Mouse (Mus musculus): ENCODE results near the gene Kcns1. TPM values are rescaled to one million over a fixed set of nuclear protein-coding genes. Genes with fewer than 3 reads are reported as not detected.

Gene Kcns1
- polyA plus RNA-seq, 1 experiment from 2014 or later = 0.85 TPM

GRCm38 (mm10) chr2:164167752-164168570 lies 3.0 kb downstream of the Kcns1 start:
- no peak for DNase-seq (ENCODE audit: low spot score)
- peak; percentile 26; the same call in 1 of the 2 replicates for ATAC-seq (ENCODE audit: low read depth)

DNA sequence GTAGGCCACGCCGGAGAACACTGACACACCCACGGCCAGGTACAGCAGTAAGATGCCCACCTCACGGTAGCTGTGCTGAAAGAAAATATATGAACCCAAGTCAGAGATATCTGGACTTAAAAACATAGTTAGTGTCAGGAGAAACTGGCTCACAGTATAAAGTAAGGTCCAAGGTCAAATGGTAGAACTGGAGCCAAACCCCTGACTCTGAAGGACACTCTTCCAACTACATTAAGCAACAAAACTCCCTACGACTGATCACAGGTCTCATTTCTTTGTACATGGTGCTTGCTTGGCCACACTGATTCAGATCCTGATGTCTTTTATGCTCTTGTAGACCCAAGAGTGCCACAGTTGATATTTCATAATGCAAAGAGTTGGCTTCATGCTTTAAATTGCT lies 6.0 kb downstream of the Kcns1 start:
- DNase-seq (ENCODE audit: low spot score) = no peak
- H3K4me3 ChIP-seq (ENCODE audit: low read depth, low read length) = no peak overlapping the region
- no peaks in the 10 kb centered on the region for H3K9me3 ChIP-seq (ENCODE audit: control insufficient read depth, low read length)
- no peak for ATAC-seq (ENCODE audit: low read depth)
- H3K4me2 ChIP-seq (ENCODE audit: low read depth, low read length) = no peak overlapping the region
- peaks cover 11% of the 10 kb centered on the region for H3K4me1 ChIP-seq (ENCODE audit: control insufficient read depth, insufficient read depth, low read length)
- WGBS = 91% methylated on average over 5 of the region's 5 CpGs
- no peaks in the 10 kb centered on the region for H3K36me3 ChIP-seq (ENCODE audit: control insufficient read depth, insufficient read depth, low read length)
- H3K27me3 ChIP-seq (replicated peaks; ENCODE audit: control insufficient read depth, insufficient read depth, low read length) = peaks cover 41% of the 10 kb centered on the region
- H3K9ac ChIP-seq (ENCODE audit: low read depth, low read length) = no peak overlapping the region
- H3K27ac ChIP-seq (replicated peaks; ENCODE audit: low read depth, low read length) = no peak overlapping the region

More at GRCm38 (mm10) chr2:164167752-164168570, 3.0 kb downstream of the Kcns1 start:
- H3K9ac ChIP-seq (ENCODE audit: low read depth, low read length) = peak overlapping the region; percentile 48
- H3K27ac ChIP-seq (replicated peaks; ENCODE audit: low read depth, low read length) = no peak overlapping the region
- H3K9me3 ChIP-seq (ENCODE audit: control insufficient read depth, low read length) = no peaks in the 10 kb centered on the region
- H3K4me1 ChIP-seq (ENCODE audit: control insufficient read depth, insufficient read depth, low read length) = peaks cover 24% of the 10 kb centered on the region
- no peaks in the 10 kb centered on the region for H3K36me3 ChIP-seq (ENCODE audit: control insufficient read depth, insufficient read depth, low read length)
- H3K27me3 ChIP-seq (replicated peaks; ENCODE audit: control insufficient read depth, insufficient read depth, low read length) = peaks cover 66% of the 10 kb centered on the region
- H3K4me2 ChIP-seq (ENCODE audit: low read depth, low read length) = peak overlapping the region; percentile 60
- 16% methylated on average over 54 of the region's 90 CpGs for WGBS
- H3K4me3 ChIP-seq (ENCODE audit: low read depth, low read length) = peak overlapping the region; percentile 38

DNA sequence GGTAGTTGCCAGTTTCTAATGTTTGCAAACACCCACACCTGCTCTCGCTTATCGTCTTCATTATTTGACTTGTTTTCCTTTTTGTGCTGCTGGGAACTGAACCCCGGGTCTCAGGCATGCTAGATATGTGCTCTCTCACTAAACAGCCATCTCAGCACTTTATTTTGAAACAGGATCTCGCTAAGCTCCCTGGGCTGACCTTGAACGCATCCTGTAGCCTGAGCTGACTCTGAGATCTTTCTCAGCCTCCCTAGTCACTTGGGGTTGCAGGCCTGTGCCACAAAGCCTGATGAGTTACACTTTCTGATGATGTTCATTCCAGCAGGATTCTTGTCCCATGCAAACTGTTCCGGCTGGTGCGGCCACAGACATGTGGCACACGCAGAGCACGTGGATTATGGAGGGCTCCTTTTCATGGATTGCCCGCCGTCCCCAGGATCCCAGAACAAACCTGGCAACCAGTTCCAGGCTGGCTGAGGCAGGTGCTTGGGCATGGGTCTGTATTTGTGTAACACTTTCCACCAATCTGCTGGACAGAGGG lies 9.3 kb downstream of the Kcns1 start:
- Histone ChIP-seq H3K9me3 (ENCODE audit: control insufficient read depth, low read length) (no peaks in the 10 kb centered on the region), H3K4me1 (ENCODE audit: control insufficient read depth, insufficient read depth, low read length) (no peaks in the 10 kb centered on the region), H3K27me3 (replicated peaks; ENCODE audit: control insufficient read depth, insufficient read depth, low read length) (peaks cover 7% of the 10 kb centered on the region), H3K27ac (replicated peaks; ENCODE audit: low read depth, low read length) (no peak overlapping the region), H3K36me3 (ENCODE audit: control insufficient read depth, insufficient read depth, low read length) (no peaks in the 10 kb centered on the region; the same call in 1 of the 2 replicates), H3K4me3 (ENCODE audit: low read depth, low read length) (no peak overlapping the region), H3K4me2 (ENCODE audit: low read depth, low read length) (no peak overlapping the region), H3K9ac (ENCODE audit: low read depth, low read length) (no peak overlapping the region)
- WGBS = 76% methylated on average over 11 of the region's 11 CpGs
- ATAC-seq (ENCODE audit: low read depth) = no peak
- DNase-seq (ENCODE audit: low spot score) = no peak

DNA sequence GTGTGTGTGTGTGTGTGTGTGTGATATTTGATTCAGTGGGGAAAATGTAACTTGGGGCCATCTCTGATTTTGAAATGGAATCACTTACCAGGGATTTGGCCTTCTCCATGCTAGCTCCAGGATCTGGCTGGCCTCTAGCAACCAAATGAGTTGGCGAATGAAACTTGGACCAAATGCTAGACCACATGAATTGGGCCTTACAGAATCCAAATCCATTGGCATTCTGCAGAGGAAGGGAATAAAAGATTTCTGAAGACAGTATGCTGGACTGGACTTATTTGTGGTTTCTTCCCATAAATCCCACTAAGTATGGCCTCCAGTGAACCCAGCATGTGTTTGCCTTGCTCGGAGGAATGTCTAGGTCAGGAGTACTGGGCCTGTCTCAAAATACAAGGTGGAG lies 12.1 kb downstream of the Kcns1 start:
- DNase-seq (ENCODE audit: low spot score) = peak; percentile 68
- Histone ChIP-seq H3K9ac (ENCODE audit: low read depth, low read length) (no peak overlapping the region), H3K36me3 (ENCODE audit: control insufficient read depth, insufficient read depth, low read length) (peaks cover 3% of the 10 kb centered on the region), H3K4me1 (ENCODE audit: control insufficient read depth, insufficient read depth, low read length) (no peaks in the 10 kb centered on the region), H3K4me3 (ENCODE audit: low read depth, low read length) (no peak overlapping the region), H3K27me3 (replicated peaks; ENCODE audit: control insufficient read depth, insufficient read depth, low read length) (no peaks in the 10 kb centered on the region), H3K9me3 (ENCODE audit: control insufficient read depth, low read length) (no peaks in the 10 kb centered on the region), H3K4me2 (ENCODE audit: low read depth, low read length) (no peak overlapping the region), H3K27ac (replicated peaks; ENCODE audit: low read depth, low read length) (no peak overlapping the region)
- 57% methylated on average over 2 of the region's 2 CpGs for WGBS
- no peak for ATAC-seq (ENCODE audit: low read depth)

DNA sequence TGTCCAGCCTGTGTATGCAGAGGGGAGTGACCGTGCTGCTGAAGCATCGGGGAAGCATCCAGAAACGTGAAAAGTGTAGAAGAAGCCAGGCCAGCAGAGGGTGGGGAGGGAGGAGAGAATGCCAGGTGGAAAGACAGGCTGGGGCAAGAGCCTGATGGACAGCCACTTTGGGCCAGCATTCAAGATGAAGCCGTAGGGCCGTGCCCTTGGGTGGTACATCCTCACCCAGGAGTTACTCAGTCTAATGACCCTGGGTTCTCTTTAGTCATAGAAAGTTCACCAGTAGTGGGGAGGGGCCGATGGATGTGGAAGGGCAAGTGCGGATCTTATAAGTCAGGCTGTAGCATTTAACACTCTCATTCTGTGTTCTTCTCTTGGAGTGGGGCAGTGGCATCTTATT lies 14.8 kb downstream of the Kcns1 start:
- H3K36me3 ChIP-seq (ENCODE audit: control insufficient read depth, insufficient read depth, low read length) = peaks cover 27% of the 10 kb centered on the region
- 86% methylated on average over 7 of the region's 7 CpGs for WGBS
- H3K9ac ChIP-seq (ENCODE audit: low read depth, low read length) = no peak overlapping the region
- H3K9me3 ChIP-seq (ENCODE audit: control insufficient read depth, low read length) = no peaks in the 10 kb centered on the region
- H3K4me3 ChIP-seq (ENCODE audit: low read depth, low read length) = no peak overlapping the region
- H3K27me3 ChIP-seq (replicated peaks; ENCODE audit: control insufficient read depth, insufficient read depth, low read length) = no peaks in the 10 kb centered on the region
- H3K27ac ChIP-seq (replicated peaks; ENCODE audit: low read depth, low read length) = no peak overlapping the region
- no peak for ATAC-seq (ENCODE audit: low read depth)
- H3K4me2 ChIP-seq (ENCODE audit: low read depth, low read length) = no peak overlapping the region
- H3K4me1 ChIP-seq (ENCODE audit: control insufficient read depth, insufficient read depth, low read length) = no peaks in the 10 kb centered on the region
- no peak for DNase-seq (ENCODE audit: low spot score)

- DNase-seq (ENCODE audit: low spot score) = no peak
- WGBS = 91% methylated on average over 10 of the region's 10 CpGs
Observed at GRCm38 (mm10) chr2:164154007-164154406, 16.9 kb downstream of the Kcns1 start.

GRCm38 (mm10) chr2:164152341-164152740 lies 18.6 kb downstream of the Kcns1 start:
- H3K27me3 ChIP-seq (replicated peaks; ENCODE audit: control insufficient read depth, insufficient read depth, low read length) = no peaks in the 10 kb centered on the region
- H3K36me3 ChIP-seq (ENCODE audit: control insufficient read depth, insufficient read depth, low read length) = peaks cover 33% of the 10 kb centered on the region
- no peak overlapping the region for H3K27ac ChIP-seq (replicated peaks; ENCODE audit: low read depth, low read length)
- H3K4me3 ChIP-seq (ENCODE audit: low read depth, low read length) = no peak overlapping the region
- DNase-seq (ENCODE audit: low spot score) = no peak
- no peak overlapping the region for H3K4me2 ChIP-seq (ENCODE audit: low read depth, low read length)
- H3K4me1 ChIP-seq (ENCODE audit: control insufficient read depth, insufficient read depth, low read length) = peaks cover 12% of the 10 kb centered on the region
- no peak overlapping the region for H3K9ac ChIP-seq (ENCODE audit: low read depth, low read length)
- ATAC-seq (ENCODE audit: low read depth) = no peak
- H3K9me3 ChIP-seq (ENCODE audit: control insufficient read depth, low read length) = no peaks in the 10 kb centered on the region
- WGBS = 89% methylated on average over 11 of the region's 11 CpGs

More at GRCm38 (mm10) chr2:164154007-164154406, 16.9 kb downstream of the Kcns1 start:
- Histone ChIP-seq H3K9me3 (ENCODE audit: control insufficient read depth, low read length) (no peaks in the 10 kb centered on the region), H3K9ac (ENCODE audit: low read depth, low read length) (no peak overlapping the region), H3K4me1 (ENCODE audit: control insufficient read depth, insufficient read depth, low read length) (peaks cover 12% of the 10 kb centered on the region), H3K36me3 (ENCODE audit: control insufficient read depth, insufficient read depth, low read length) (peaks cover 27% of the 10 kb centered on the region), H3K4me2 (ENCODE audit: low read depth, low read length) (no peak overlapping the region), H3K27ac (replicated peaks; ENCODE audit: low read depth, low read length) (no peak overlapping the region), H3K4me3 (ENCODE audit: low read depth, low read length) (no peak overlapping the region), H3K27me3 (replicated peaks; ENCODE audit: control insufficient read depth, insufficient read depth, low read length) (no peaks in the 10 kb centered on the region)
- no peak for ATAC-seq (ENCODE audit: low read depth)

DNA sequence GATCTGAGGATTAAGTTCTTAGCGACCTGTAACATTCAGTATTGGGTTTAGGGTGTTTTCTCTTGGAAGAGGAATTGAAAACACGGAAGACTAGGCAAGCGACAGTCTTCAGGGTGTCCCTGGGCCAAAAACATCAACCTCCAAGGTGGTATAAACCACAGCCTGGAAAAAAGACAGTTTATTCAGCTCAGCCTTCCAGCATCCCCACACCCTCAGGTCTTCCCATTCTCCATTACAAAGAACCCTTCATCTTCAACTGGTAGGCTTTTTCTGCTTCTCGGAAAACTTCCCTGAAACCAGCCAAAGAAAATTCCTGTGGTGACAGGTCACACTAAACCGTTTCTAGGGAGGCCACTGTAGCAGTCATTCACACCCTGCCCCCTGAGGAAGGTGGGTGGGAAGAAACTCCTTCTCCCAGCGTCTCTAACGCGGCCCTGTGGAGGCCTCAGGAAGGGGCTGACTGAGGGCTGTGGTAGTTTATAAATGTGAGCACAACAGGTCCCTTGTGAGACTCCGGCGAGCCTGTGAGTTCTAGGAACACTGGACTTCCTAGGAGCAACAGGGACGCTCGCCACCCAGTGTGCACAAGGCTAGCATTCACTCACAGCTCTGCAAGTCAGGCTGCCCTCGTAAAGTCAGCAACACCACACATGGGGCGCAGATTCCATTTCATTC lies 20.7 kb downstream of the Kcns1 start:
- ATAC-seq (ENCODE audit: low read depth) (peak; percentile 88), DNase-seq (ENCODE audit: low spot score) (peak; percentile 74)
- H3K4me2 ChIP-seq (ENCODE audit: low read depth, low read length) = no peak overlapping the region

More for the DNA sequence above, 20.7 kb downstream of the Kcns1 start:
- peaks cover 33% of the 10 kb centered on the region for H3K36me3 ChIP-seq (ENCODE audit: control insufficient read depth, insufficient read depth, low read length)
- H3K9me3 ChIP-seq (ENCODE audit: control insufficient read depth, low read length) = no peaks in the 10 kb centered on the region
- WGBS = 31% methylated on average over 14 of the region's 14 CpGs
- peak overlapping the region; percentile 76 for H3K27ac ChIP-seq (replicated peaks; ENCODE audit: low read depth, low read length)
- no peak overlapping the region for H3K4me3 ChIP-seq (ENCODE audit: low read depth, low read length)
- peak overlapping the region; percentile 38; the same call in 1 of the 2 replicates for H3K9ac ChIP-seq (ENCODE audit: low read depth, low read length)
- peaks cover 12% of the 10 kb centered on the region for H3K4me1 ChIP-seq (ENCODE audit: control insufficient read depth, insufficient read depth, low read length)
- H3K27me3 ChIP-seq (replicated peaks; ENCODE audit: control insufficient read depth, insufficient read depth, low read length) = no peaks in the 10 kb centered on the region
